Mouse (Mus musculus) mouse trophoblast stem cell (cell line): ENCODE results near the gene Sms.

ENCODE experiments used
- in situ Hi-C, 2 experiments: fragments of 300-500 bp; cut with MseI, MboI; formaldehyde crosslinking; loops; 2 replicates in 1 of 2; 3 replicates in 1 of 2; pipeline ENCODE4 v1.15.1; 2025

Sms gene

DNA sequence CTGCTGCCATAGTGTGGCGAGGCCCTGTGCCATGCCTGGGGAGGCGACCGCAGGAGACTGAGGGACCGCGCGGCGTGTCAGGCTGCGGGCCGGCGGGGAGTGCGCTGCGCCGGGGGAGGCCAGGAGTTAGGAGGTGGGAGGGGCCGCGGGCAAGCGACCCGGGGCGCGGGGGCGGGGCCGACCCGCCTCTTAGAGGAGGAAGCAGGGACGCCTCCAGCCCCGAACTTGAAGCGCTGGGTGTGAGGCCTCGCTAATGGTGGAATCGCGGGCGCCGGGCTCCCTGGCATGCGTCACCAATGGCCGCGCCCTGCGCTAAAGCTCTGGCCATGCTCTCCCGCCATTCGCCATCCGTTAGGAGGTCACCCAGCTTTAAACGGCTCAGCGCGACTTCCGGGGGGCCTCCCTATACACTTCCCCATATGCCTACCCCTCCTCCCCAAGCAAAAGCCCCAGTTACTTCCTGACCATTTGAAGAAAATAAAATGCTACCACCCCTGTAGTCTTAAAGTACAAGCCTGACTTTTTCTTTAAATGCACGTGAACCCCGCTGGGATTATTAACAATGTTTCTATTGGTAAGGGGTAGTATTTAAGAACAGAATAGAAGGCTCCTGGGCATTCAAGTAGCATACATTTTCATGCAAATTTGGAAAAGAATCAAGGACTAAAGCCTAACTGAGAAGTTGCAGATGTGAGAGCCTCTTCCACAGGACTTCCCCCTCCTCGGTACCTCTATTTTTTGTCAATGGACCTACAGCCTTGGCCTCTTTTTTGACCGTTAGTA, at the start of gene Sms:
TSS of gene Sms (minus strand) at position 344 of the 783 bp plus-strand sequence.
- in situ Hi-C loops = no loop called here

DNA sequence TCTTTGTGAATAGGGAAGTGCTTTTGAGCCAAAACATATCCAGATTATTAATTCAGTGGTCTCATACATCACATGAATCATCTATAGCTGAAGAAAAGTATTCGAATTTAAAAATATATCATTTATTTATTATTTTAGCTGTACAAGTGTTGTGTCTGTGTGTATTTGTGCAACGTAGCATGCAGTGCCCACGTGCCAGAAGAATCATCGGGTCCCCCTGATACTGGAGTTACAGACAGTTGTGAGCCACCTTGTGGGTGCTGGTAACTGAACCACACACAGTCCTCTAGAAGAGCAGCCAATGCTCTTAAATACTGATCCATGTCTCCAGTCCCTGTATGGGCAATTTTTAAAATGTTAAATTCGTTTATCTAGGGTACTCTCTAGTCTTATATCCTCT, 14.3 kb upstream of the Sms start:
- in situ Hi-C loops = no loop called here

DNA sequence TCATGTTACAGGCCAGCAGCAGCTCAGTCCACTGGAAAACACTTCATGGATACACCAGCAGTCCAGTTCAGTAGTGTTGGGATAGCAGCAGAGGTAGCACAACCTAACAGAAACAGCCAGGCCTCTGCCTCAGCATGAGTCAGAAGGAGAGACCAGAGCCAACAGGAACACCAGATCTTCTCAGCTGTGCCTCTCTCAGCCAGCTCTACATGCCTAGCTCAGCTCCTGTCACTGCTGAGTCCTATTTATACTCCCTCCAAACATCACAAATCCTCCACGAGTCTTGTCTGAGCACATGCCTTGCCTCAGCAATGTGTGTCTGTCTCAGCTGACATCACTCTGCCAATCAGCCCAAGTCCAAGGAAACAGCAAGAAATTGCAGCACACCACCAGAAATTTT, 12.4 kb upstream of the Sms start:
- in situ Hi-C loops = no loop called here

DNA sequence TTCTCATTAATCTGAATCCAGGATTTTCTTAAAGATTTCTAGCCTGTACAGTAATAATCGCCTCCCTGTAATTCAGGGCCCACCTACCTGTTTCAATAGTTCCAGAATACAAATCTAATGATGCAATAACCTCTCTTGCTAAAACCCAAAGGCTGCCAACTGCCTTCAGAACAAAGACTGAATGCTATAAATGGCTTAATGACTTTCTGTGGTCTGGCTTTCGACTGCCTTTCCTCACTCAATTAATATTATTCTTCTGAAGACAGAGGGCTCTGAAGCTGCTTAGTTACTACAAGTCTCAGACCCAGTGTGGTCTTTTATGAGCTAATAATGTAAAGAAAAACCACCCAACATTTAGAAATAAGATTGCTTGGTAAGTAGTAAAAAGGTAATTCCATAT, 9.8 kb upstream of the Sms start:
- in situ Hi-C loops = no loop called here

DNA sequence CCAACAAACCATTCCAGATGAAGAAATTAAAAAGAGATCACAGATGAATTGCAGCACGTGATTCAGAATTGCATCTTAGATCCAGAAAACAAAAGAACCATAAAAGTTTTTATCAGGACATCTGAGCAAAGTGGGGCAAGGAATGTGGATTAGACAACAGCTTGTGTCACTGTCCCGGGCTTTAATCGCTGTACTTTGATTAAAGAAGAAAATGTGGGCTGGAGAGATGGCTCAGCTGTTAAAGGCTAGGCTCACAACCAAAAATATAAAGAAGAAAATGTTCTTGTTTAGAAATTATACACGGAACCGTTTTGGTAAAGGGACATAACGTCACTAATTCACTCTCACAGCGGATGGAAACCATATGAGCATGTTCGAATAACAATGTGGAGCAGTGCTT, 7.9 kb upstream of the Sms start:
- in situ Hi-C loops = no loop called here

DNA sequence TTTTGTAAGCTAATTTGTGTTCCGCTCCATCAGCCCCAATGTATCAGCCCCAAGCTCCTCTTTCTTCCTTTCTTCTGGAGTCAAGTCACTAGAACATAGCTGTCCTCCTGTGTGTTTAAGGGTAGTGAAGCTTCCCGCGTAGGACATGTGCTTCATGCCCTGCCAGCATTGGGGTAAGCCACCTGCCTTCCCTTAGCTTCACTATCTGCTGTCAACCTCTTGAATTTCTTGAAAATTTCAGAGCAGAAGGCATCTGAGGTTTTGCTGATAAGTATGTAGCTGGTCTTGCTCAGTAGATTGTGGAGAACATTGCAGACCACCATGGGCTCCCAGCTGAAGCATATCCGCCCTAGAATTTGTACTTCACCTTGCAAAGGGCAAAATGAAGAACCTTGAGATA, 1.1 kb upstream of the Sms start:
- in situ Hi-C loops = no loop called here

DNA sequence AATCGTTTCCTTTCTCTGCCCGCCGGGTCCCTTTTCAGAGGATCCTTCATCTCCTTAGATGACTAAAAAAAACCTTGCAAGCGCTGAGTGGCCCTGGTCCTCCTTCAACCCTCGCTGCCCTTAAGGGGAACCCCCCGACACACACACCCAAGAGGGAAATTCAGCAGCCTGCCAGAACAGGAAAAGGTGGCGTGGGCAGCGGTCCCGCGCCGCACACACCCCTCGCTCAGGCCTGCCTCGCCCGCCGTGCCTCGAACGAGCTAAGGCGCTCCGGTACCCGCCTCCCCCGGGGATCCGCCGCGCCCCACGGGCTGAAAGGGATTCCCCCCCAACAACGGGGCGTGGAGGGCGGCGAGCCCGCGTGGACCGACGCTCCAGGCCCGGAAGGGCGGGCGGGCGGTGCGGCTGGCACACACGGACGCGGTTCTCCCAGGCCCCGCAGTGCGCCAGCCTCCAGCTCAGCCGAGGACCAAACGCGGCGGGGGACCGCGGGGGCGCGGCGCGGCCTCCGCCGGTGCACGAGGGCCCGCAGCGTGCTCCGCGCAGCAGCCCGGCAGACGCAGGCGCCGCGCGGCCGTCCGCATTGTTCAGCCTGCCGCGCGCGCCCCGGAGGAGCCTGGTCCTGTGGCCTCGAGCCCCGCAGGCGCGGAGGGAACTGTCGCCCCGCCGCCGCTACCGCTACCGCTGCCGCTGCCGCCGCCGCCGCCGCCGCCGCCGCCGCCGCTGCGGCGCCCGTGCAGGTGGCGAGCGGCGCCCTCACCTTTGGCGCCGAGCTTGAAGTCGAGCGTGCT, 747 bp downstream of the Sms start:
- in situ Hi-C loops = no loop called here

DNA sequence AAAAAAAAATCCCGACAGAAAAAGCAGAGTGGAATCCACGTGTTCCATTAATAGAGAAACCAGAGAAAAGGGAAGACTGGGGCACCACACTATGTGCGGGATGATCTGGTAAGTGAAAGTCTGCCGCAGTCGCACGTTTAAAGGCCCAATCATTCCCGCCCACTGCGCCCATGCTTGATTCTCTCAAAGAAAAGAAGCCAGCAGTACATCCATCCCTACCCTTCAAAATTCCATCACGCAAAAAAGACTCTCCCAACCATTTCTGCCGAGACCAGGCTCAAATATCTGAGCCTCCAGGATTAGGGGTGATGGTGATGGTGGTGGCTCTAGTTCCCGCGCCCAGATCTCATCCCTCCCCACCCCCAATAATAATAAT, 1.3 kb downstream of the Sms start:
- in situ Hi-C loops = no loop called here

DNA sequence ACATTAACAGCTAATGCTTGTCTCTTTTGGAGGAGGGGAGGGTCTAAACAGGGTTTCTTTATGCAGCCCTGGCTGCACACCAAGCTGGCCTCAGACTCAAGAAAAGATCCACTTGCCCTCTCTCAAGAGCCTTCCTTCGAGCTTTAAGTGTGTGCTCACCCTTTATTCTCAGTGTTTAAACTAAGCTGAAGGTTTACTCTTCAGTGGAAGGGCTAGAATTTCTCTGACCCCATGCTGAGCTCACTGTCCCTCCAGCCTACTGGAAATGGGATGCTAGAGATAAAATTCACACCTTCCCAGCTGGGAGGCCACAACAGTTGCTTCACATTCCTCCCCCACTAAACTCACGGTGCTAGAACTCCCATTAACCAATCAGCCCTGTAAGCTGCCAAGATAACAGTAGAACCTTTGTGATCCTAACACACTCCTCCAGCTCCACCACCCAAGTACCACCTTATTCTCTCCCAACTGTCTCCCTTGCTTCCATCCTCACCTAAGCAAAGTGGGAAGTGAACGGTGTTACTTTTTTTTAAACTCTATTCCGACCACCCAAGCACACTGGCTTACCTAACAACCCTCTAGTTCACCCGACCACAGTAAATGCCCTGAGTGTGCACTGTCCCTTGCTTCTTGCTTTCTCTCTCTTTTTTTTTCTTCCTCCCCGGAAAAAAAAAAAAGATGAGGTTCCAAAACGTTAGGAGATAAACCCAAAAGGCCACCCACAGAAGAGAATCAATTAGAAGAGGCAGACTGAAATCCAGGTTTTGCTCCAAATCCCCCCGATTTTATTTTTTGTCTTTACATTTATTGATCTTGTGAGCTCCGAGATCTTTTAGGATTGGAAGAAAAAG, 2.0 kb downstream of the Sms start:
- in situ Hi-C loops = loop anchor here (10.0 kb wide), 2 partner anchors 145 to 155 kb away; no protein-coding TSS in a partner anchor

DNA sequence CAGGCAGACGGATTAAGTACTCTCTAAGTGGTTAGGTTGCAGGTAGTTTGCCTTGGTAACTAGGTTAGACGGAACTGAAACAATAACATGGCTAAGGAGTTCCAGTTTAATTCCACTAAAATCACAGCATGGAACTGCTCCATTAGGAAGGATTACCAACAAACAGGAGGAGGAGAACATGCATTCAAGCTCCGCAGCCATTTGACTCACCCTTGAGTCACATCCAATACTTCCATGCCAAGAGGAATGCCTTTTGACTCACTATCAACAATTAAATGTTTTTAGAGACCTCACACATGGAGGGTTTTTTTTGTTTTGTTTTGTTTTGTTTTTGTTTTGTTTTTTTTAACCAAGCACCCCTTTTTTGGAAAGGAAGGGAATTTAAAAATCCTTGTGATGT, 3.3 kb downstream of the Sms start:
- in situ Hi-C loops = loop anchor here (10.0 kb wide), 2 partner anchors 146 to 156 kb away; no protein-coding TSS in a partner anchor

DNA sequence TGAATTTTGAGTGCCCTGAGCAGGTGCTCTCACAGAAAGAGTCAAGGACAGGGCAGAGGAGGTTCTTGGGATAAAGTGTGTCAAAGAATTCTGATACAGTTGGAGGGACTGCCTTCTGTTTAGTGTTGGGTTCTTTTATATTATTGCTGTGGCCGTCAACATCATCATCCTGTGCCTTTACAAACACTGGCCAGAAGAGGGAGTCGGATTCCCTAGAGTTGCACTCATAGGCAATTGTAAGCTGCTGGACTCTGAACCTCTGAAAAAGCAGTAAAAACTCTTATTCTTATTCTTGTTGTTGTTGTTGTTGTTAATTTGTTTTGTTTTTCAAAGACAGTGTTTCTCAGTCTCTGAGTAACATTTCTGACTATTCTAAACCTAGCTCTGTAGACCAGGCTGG, 5.3 kb downstream of the Sms start:
- in situ Hi-C loops = loop anchor here (10.0 kb wide), 2 partner anchors 148 to 158 kb away; no protein-coding TSS in a partner anchor

DNA sequence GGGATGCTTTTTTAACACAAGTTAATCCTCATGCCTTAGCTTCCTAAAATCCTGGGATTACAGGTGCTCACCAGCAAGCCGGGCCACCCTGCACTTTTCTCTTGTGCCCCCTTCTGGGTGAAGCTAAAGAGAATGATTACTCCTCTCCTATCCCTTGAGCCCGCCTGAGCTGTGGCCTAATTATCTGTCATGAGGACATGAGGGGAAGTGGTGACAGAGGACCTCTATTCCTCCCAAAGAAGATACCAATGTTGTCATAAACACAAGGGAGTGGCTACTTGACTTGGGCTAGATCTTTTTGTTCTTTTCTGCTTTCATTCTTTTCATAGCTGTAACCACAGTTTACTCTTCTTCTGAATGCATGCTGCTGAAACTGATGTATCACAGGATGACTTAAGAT, 9.2 kb downstream of the Sms start:
- in situ Hi-C loops = loop anchor here (10.0 kb wide), 2 partner anchors 152 to 162 kb away; no protein-coding TSS in a partner anchor

DNA sequence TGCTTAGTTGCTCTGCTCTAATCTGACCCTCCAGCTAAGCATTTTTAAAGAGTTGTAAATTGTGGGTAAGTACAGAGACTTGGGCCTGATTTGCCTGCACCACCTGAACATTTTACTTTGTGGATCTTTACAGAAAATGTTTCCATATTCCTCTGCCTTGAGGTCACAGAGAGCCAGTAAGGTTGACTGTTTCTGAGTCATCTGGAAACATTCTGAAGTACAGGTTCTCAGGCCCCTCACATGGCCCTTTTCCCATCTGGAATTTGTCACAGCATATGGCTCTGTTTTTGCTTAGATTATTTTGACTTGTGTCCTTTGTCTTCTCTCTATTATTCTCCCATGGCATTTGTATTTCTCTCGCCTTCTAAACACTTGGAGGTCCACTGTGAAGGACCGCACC, 10.2 kb downstream of the Sms start:
- in situ Hi-C loops = loop anchor here (10.0 kb wide), 2 partner anchors 153 to 163 kb away; no protein-coding TSS in a partner anchor

DNA sequence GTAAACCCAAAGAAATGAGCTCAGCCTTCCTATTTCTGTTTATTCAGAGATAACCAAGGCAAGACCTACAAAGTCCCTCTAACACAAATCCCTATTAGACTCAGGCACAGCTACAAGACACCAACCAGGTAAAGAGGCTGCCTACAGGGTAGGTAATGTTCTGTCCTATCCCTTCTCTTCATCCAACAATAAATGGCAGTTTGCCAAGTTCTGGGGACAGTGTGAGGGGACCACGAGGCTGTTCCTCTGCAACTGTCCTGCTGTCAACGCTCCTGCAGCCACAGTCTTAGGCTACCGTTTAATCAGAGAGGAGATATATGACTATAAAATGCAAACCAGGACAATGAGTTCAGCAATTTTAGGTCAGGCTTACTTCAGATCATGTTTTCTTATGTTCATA, 14.8 kb downstream of the Sms start:
- in situ Hi-C loops = no loop called here

DNA sequence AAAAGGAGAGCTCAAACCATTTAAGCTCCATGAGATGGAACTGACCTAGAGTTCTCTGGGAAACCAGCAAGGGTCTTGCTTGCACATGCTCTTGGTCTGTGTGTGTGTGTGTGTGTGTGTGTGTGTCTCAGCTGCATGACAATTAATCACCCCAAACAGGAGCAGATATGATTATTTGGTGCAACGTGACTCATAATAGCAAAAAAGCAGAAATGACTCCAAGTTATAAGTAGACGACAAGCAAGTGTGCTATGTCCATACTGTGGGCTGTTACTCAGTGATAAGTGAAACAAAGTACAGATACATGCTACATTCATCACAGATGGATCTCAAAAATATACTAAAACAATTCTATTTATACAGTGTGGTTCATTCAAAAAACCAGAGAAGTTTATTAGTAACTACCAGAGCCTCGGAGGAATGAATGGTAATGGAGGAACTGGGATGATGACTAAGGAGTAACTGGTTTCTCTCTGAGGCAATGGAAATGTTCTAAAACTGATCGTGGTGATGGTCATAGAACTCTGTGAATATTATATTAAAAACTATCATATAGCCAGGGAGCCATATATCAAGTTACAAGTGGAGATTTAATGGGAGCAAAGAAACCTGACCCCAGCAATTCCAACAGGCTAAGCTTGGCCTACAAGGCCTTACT, 15.8 kb downstream of the Sms start:
- in situ Hi-C loops = no loop called here

DNA sequence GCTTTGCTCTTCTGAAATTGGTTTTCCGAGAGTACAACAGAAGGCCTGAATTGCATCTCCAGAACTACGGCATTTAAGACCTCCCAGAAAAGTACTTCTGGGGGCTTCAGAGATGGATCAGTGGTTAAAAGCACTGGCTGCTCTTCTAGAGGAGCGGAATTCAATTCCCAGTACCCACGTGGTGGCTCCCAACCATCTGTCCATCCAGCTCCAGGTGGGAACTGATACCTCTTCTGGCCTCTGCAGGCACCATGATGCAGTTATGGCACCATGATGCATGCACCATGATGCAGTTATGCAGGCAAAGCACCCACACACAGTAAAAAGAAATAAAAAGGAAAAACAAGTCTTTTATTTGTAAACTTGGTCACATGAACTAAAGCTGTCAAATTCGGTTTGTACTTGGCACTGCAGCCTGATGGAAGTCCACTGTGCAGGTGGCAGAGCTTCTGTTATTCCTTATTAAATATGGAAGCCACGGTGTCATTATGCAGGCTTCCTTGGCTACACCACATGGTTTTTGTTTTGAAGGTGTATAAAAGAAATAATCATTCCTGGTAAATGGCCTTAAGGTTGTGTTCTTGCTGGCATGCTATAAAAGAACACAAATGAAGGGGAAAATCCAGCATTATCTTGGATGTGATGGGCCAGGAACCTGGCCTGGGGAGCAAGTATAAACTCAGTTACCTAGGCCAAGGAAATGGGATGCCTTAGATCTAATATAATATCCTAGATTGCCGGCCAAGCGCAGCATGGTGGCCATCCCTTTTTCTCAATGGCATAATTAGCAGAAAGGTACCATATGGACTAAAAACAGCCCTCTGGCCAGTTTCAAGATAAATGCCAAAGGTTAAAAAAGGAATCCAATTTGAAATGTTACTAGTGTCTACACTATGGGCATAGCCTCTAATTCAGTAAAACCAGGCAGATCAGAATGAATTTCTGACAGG, 20.1 kb downstream of the Sms start:
- in situ Hi-C loops = no loop called here

DNA sequence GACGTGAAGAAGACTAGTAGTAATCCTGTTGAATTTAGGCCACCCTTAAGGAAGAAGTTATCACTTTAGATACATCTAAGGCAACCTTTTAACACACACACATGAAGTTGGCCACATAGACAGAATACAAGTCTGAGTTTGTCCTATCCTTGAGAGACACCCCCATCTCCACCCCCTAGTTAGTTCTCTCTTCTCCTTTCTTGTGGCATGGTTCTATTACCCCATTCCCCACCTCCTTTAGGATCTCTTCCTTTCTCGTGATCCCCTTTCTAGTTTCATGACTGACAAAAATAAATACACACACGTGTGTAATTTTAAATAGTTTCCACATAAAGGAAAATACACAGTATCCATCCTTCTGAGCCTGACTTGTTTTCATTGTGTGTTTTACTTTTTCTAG, 23.3 kb downstream of the Sms start:
- in situ Hi-C loops = no loop called here

DNA sequence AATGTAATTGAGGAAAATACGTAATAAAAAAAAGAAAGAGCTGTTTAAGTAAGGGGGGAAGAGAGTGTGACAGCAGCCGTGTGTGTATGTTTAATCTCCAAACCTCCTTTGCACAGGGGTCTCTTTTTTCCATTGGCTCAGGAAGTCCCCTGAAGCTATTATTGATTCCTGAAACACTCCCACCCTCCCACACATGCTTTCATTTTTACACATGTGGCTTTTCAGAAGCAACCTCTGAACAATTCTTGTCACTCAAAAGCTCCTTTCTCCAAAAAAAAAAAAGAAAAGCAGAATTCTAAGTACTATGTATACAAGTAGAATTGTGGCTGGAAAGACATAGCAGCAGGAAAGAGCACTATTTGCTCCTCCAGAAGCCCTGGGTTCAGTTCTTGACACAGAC, 24.0 kb downstream of the Sms start:
- in situ Hi-C loops = no loop called here

DNA sequence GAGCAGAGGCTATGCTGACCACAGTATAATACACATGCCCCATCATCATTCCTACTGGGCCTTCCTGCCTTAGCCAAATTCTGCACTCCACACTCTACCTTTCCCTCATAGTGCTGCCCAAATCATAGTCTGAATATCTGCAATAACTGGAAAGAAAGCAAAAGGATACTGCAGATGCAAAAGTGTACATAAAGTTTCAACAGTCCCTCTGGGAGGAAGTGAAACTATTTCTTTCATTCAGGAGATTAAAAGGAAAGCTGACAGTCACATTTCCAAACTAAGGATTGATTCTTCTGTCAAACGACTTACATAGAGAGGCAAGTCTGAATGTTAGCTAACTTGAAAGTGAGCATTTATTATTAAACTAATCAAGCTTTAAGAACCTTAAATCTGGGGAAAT, 26.1 kb downstream of the Sms start:
- in situ Hi-C loops = no loop called here

DNA sequence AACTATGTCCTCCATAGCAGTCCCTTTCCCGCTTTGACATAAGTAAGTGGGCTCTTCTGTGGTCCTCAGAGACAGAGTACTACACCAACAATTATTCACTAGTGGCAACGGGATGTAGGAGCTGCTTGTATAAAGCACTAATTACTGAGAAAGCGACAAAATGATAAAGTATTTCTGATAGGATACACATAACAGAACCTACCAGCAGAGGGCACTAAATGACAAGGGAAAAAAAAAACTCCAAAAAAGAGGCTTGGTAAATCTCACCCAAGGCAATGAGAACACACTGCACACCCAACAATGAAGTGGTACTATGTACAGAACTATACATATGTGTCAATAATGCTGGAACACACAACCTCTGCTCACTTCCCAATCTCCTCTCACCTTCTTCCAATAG, 29.4 kb downstream of the Sms start:
- in situ Hi-C loops = no loop called here
